Comparison of ENCODE assay signal across 8 mouse cellular contexts in the genomic region with DNA sequence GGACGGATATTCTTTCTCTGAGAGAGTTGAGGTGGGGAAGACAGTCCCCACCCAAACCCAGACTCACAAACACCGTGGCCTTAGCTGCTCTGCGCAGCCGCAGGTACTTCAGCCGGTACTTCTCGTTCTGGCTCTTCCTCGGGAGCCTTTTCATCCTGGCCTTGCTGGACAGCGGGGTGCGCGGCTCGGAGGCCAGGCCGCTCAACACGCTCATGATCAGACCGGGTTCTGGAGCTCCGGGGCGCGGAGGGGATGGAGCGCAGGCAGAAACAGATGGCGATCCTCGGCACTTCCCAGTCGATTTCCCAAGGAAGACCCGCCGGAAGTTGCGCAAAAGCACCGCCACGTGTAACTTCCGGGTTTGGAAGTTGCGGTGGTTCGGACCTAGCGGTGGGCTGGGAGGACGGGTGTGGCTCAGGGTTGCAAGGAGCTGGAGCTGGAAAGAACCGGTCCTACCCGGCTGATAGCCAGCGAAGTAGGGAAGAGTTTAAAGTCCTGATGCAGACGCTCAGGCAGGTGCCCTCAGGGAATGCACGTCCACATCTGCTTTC. TPM values are rescaled to one million over a fixed set of nuclear protein-coding genes. Genes with fewer than 3 reads are reported as not detected.
DNase-seq lines count a peak whose midpoint lies in the region; ATAC-seq lines count a peak whose summit lies in the region.

A gene (minus strand): TSS at position 382 of the 551 bp plus-strand sequence.

- ATAC-seq in inflammation-experienced regulatory T-cells, adult 6 months = peak; percentile 49
- ATAC-seq in megakaryocyte-erythroid progenitor cell, adult 5-6 weeks (replicated peaks; ENCODE audit: low FRiP score, low TSS enrichment, poor library complexity, severe bottlenecking) = peak; percentile 87

- intact Hi-C loops in gastrocnemius, postnatal 14 days (cut with DNase I; ENCODE audit: low total_unique reads) = no loop called here
- intact Hi-C loops in left cerebral cortex, postnatal 10 days (cut with DNase I) = no loop called here

- DNase-seq in adipocyte (ENCODE audit: low spot score) = peak; percentile 91
- peak; percentile 93 for DNase-seq in embryo, embryonic 10.5 days (ENCODE audit: low spot score)
- peak; percentile 84 for DNase-seq in gastrocnemius, postnatal 14 days
- peak; percentile 65 to 87 for DNase-seq in left cerebral cortex, postnatal 10 days (ENCODE audit: extremely low spot score in 1 of 2, low spot score in 2 of 2)
- peak; percentile 82 for DNase-seq in right cerebral cortex, postnatal 25 days
- DNase-seq in yolk sac, embryonic 10.5 days (ENCODE audit: low spot score) = peak; percentile 96

RNA-seq across cellular contexts. Expression of the gene that starts here (rescaled TPM):
- total RNA-seq in gastrocnemius, postnatal 14 days (2021) = 10 to 100 TPM; 38.5 to 42.1 TPM
- polyA plus RNA-seq in inflammation-experienced regulatory T-cells, adult 6 months (2017; shearing (Covaris generic)) = 100 to 1,000 TPM; 190 to 216 (median 204) TPM
- 10 to 100 TPM; 54.1 to 58.3 TPM for total RNA-seq in left cerebral cortex, postnatal 10 days (2021)
- 80.1 and 93.1 TPM in 2 replicates for total RNA-seq in megakaryocyte-erythroid progenitor cell, adult 5-6 weeks (2014; fragmentation: Nextera tagmentation)
- total RNA-seq in megakaryocyte-erythroid progenitor cell, adult 5-6 weeks (2017) = 62.7 and 74.2 TPM in 2 replicates

Comparison
In these comparisons a context has a peak if more than half of its experiments do, and no peak if none do; other contexts are left out.
1. Peak in every context shown above with its lines: DNase-seq and ATAC-seq.